Mouse (Mus musculus) kidney, adult 2 months (tissue): ENCODE results near the gene Dctd.

Source experiments
- CTCF ChIP-seq: fragments of 200-500 bp; conservative IDR thresholded peaks from 2 replicates; pipeline ENCODE4 v1.5.1; 2011; ENCODE audit warnings: low read depth, mild to moderate bottlenecking, control low read depth, low read length, moderate library complexity, mixed read lengths; ENCODE audit not compliant: insufficient read depth, insufficient read length
- POLR2A ChIP-seq: fragments of 200-500 bp; IDR thresholded peaks from one replicate; pipeline ENCODE4 v1.6.1; 2011; ENCODE audit warnings: low read depth, low read length, control low read depth

DNA sequence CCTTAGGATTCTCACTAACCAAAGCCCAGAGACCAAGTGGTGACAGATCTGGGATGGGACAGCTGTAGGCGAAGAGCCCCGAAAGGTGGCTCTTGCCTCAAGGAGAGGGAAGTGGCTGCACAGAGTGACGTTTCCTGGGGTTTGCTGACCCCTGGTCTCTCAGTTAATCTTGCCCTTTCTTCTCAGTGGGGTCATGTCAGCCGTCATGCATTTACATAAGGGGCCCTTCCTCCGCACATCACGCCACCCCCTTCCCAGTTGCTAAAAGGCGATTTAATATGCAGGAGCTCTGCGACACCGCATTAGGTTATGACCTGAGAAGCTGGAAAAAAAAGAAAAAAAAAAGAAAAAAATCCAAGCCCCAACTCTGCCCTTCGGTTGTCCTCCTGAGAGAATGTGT is 58.8 kb downstream of the Dctd start:
- TF ChIP-seq CTCF (no peak), POLR2A (no peak)
